Mouse (Mus musculus): ENCODE results near the gene Rtp4.

Rtp4 gene

DNA sequence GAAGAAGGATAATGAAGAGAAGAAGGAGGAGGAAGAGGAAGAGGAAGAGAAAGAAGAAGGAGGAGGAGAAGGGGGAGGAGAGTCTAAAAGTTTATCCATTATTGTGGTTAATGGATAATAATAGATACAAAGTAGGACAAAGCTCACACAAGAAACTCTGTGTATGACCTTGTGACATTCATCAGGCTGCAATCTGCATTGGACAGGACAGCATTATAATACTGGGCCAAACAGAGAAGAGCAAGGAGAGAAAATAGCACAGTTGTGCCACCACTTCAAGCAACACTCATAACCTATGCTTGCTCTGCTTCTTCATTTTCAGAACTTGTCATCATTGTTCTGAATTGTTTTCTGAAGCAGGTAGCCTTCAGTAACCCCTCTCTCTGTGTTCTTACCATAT is 72.4 kb downstream of the Rtp4 start:
- no peak for DNase-seq

DNA sequence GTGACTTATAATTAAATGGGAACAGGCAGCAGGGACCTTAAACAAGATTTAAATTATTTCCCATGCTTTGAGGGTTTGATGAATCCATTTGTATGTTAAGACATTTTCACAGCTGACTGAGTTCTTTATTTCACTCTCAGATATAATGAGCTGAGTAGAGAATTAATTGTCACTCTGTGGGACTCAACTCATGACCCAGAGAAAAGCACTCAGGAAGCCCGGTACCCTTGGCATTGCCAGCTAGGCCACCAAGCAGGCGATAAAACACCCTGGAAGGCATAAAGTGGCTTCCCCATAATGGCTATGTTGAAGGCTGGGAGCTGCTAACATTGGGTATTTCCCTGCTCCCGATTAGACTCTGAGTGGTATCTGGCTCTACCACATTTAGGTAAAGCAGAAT is 76.6 kb downstream of the Rtp4 start:
- no peak for DNase-seq

DNA sequence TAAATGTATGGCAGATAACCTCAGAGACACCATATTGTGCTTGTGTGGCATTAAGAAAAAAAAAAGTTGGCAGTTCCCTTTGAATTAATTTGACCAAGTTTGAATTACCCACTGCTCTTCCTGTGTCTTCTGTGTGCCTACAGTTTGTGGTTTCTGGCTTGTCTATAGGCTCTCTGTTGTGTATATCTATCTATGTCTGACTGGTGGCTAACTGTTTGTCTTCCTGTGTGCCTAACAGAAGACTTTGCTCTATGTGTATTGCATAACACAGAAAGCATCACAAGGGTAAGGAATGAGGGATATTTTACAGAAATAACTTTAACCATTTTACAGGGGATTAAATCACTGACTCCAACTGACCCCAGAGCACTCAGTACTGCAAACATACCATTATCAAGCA is 77.9 kb downstream of the Rtp4 start:
- DNase-seq = no peak

DNA sequence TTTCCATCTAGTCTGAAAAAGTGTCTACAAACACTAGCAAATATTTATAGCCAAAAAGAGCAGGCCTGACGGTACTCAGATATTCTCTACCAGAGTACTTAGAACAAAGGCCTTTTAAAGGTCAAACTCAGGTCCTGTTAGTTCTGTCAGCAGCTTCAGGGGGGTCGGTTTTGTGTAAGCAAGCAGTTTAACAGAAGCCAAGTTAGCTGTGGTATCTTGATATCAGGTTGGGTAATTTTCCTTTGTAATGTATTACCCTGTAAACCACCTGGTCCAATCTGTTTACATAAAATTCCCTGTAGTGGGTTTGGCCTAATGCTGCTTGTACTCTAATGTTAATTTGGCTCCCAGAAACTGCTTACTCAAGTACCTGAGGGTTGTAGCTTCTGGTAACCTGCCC is 86.1 kb downstream of the Rtp4 start:
- DNase-seq = no peak

GRCm38 (mm10) chr16:23606651-23607050 is 86.6 kb downstream of the Rtp4 start:
- no peak for DNase-seq

DNA sequence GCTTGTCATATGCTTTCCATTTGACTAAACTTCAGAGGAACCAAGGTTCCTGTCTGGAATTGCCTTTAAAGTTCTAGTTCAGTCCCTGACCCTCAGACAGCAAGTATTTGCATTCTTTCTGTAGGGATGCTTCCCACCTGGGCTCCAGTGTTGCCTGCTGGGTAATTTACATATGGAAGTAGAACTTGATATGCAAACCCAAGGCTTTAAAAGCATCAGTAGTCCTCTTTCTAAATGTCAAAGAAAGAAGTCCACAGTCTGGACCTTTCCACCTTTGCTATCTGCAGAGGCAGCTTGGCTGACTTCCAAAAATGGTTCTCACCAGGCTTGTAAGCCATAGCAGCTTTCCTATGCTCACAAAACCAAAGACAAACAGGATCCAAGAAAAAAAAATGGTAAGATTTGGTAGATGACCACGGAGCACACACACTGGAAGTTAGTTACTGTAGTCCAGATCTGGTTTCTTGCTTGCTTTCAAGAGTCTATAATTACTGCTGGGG is 87.9 kb downstream of the Rtp4 start:
- DNase-seq = no peak

GRCm38 (mm10) chr16:23609748-23610185 is 89.7 kb downstream of the Rtp4 start:
- DNase-seq = peak; percentile 27

DNA sequence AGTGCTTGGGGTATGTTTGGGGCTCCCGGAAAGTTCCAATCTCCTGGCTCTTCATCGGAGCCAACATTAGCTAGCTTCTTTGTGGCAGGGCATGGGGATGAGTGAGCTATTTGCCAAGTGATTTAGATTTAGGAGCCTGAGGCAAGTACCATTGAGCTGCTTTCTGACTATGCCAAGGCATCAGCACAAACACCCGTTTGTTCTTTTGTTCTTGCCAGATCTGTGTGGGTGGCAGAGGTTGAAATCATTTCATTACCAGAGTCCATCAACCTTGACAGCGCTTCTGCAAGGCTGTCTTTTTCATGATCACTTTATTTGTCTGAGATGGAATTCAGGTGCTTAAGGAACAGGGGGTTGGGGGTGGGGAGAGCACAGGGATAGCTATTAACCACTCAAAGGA is 104.1 kb downstream of the Rtp4 start:
- DNase-seq = no peak

DNA sequence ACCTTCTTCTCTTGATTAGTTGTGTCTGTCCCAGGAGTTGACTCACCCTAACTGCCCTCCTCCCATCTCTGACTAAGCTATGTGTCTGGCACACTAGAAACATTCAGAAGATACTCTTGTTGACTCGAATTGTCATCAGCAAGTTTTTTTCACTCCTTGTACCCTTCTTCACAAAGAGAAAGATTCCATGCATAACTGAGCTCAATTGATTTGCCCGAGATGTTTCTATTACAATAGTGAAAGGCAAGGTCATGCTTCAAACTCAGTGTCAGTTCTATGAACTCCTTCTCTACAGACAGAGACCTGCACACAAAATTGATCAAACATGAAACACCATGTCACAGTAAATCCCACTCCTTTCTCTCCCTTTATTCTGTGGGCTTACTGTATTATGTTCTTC is 111.4 kb downstream of the Rtp4 start:
- no peak for DNase-seq

GRCm38 (mm10) chr16:23632681-23633080 is 112.6 kb downstream of the Rtp4 start:
- no peak for DNase-seq

DNA sequence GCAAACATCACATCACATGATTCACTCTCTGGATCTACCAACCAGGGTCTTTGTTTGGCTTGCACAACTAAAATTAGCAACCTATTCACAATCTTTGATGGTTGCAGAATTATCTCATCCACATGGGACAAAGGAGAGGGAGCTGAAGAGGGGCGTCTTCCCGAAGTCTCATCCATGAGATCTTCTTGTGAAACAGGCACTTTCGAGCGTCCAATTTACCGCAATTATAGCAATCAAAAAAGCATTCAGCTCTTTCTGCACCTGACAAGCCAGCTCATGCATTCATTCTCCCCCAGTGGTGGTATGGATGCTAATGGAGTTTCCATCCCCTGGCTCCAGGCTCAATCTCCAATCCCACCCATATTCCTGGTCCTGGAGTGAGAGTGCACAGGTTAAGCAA is 132.9 kb downstream of the Rtp4 start:
- DNase-seq = no peak

- no peak for DNase-seq
These were observed 133.4 kb downstream of the Rtp4 start for GRCm38 (mm10) chr16:23653479-23653878.

DNA sequence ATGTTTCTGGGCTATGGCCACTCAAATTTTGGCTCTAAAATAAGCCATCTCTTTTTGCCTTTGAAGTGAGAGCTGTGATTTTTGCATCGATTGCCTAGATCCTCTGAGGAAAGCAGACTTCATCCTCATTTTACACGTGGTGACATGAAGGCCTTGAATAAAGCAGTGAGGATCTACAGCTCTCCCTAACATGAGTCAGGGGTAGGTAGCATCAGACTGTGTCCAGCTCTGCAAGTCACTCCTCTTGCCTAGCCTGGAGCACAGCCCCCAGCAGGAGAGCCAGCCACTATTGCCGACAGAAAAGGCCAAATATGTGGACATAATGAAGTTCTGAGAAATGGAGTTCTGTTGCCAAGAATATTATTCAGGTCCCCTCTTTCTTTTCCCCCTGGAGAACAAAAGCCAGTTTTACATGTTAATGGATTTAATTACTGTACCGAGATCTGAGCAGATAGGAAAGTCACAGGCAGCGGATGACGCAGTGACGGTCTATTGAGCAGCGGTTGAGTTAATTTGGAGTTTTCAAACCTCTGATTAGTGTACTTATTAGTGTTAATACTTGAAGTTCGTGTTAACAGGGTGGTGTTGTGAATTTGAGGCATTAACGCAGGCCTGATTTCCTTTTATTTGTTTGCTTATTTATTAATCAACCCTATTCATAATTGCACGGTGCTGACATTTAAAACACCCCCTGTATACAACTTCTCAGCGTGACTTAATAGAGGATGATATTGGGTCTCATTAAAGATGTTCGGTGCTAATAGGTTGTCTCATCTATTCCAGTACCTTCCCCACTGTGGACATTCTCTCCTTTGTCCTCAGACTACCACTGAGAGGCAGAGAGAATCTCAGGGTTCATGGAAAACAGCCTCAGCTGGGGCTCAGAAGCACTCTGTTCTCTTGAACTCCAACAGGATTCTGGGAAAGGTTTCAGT is 139.8 kb downstream of the Rtp4 start:
- no peak for DNase-seq
